9 mouse cellular contexts compared by ENCODE assay signal in genomic region chr13:6532683-6533082, GRCm38 (mm10). TPM values are rescaled to one million over a fixed set of nuclear protein-coding genes. Genes with fewer than 3 reads are reported as not detected.
DNase-seq lines count a peak whose midpoint lies in the region; ATAC-seq and TF ChIP-seq lines count a peak whose summit lies in the region.
"Had no signal": no experiment of that assay in that cellular context is flagged by ENCODE, and none has a peak within 500 bp of the region (broad histone marks: within the 10 kb centered on the region; RNA-seq: fewer than 3 reads in every experiment).

No protein-coding gene starts in this region.

- H3K27me3 ChIP-seq in G1E (ENCODE audit: insufficient read depth, low read length), result peaks cover 7% of the 10 kb centered on the region
- H3K27me3 ChIP-seq: limb, embryonic 13.5 days had no signal

- peak; percentile 60 for ATAC-seq in G1E (ENCODE audit: extremely low read depth, insufficient number of reproducible peaks, low FRiP score, poor library complexity, severe bottlenecking)

- no peak overlapping the region for H3K27ac ChIP-seq in layer of hippocampus, adult 2 months
- H3K27ac ChIP-seq: limb, embryonic 13.5 days had no signal

- no peak for DNase-seq in layer of hippocampus, adult 2 months (ENCODE audit: low spot score in 2 of 2)
- DNase-seq in layer of hippocampus, postnatal 25 days (ENCODE audit: extremely low spot score in 1 of 2, low spot score in 1 of 2), result no peak
- no peak for DNase-seq in G1E (ENCODE audit: low spot score)
- peak; percentile 49 to 71 for DNase-seq in cerebellum, postnatal 25 days
- DNase-seq in lung, postnatal 14 days, result peak; percentile 52
- DNase-seq in layer of hippocampus, adult 18-20 months (ENCODE audit: low spot score in 2 of 2), result no peak
- no peak for DNase-seq in gastrocnemius, adult 8-10 months (ENCODE audit: low spot score in 2 of 2)
- no peak for DNase-seq in frontal cortex, postnatal 25 days (ENCODE audit: low spot score in 2 of 2)

- no peaks in the 10 kb centered on the region for H3K9me3 ChIP-seq in G1E (replicated peaks)
- H3K9me3 ChIP-seq: limb, embryonic 13.5 days had no signal

- peak; percentile 70 for TF ChIP-seq CTCF in layer of hippocampus, adult 2 months (conservative IDR thresholded peaks at IDR 0.05)
- peak; percentile 26; the same call in 1 of the 2 replicates for TF ChIP-seq CTCF in G1E (IDR thresholded peaks at IDR 0.05; ENCODE audit: low read depth, low read length)

- H3K4me1 ChIP-seq in G1E (ENCODE audit: insufficient read depth, low read depth, low read length), result no peaks in the 10 kb centered on the region
- H3K4me1 ChIP-seq: limb, embryonic 13.5 days had no signal

- H3K4me3 ChIP-seq in layer of hippocampus, adult 2 months, result no peak overlapping the region
- H3K4me3 ChIP-seq in G1E (ENCODE audit: low read depth, low read length), result no peak overlapping the region
- H3K4me3 ChIP-seq: limb, embryonic 13.5 days had no signal

- H3K36me3 ChIP-seq in G1E (replicated peaks), result no peaks in the 10 kb centered on the region
- H3K36me3 ChIP-seq: limb, embryonic 13.5 days had no signal

RNA-seq across cellular contexts. Expression of gene Pitrm1, which starts 15.3 kb away (rescaled TPM):
- 10 to 100 TPM; 55.2 to 60.0 TPM for total RNA-seq in layer of hippocampus, adult 2 months (2021)
- total RNA-seq in layer of hippocampus, postnatal 25 days (2021), result 10 to 100 TPM; 42.5 to 46.8 TPM
- total RNA-seq in G1E (2014; fragmentation: Nextera tagmentation), result 343 and 362 TPM in 2 replicates
- 192 and 199 TPM in 2 replicates for total RNA-seq in G1E (2017)
- polyA plus RNA-seq in G1E (2012), result 22.5 and 34.7 TPM in 2 replicates
- 10 to 100 TPM; 50.7 to 53.7 TPM for total RNA-seq in layer of hippocampus, adult 18-20 months (2021)
- total RNA-seq in gastrocnemius, adult 8-10 months (2022), result 10 to 100 TPM; 27.5 to 35.8 (median 35.2) TPM

Comparison
In these comparisons a context has a peak if more than half of its experiments do, and no peak if none do; other contexts are left out.
1. DNase-seq: peak in cerebellum, postnatal 25 days (2 of 2) and lung, postnatal 14 days (single experiment); none in layer of hippocampus, adult 2 months (0 of 2), layer of hippocampus, postnatal 25 days (0 of 2), G1E (single experiment), layer of hippocampus, adult 18-20 months (0 of 2), gastrocnemius, adult 8-10 months (0 of 2) and frontal cortex, postnatal 25 days (0 of 2).